Mouse (Mus musculus) adrenal gland, adult 8-10 months (tissue): Measurements from ENCODE around the gene Gdf7. TPM values are rescaled to one million over a fixed set of nuclear protein-coding genes. Genes with fewer than 3 reads are reported as not detected.

ENCODE experiments used
- DNase-seq: peaks from one replicate; pipeline ENCODE4 v3.0.0; 2022
- total RNA-seq, 4 experiments: library from RNA; stranded (reverse); gene quantifications; 2 replicates each; pipeline ENCODE4 v1.2.4; 2022

Gdf7 gene
- under 1 TPM in 1 of 4 experiments, not detected in 3; 0.23 TPM for total RNA-seq

GRCm38 (mm10) chr12:8301841-8302431, at the start of gene Gdf7:
Gene Gdf7 (minus strand): TSS chr12:8301954.
- DNase-seq, result no peak

- DNase-seq, result peak; percentile 89
Observed at GRCm38 (mm10) chr12:8351025-8351903, 49.5 kb upstream of the Gdf7 start.

GRCm38 (mm10) chr12:8348733-8349513, 47.2 kb upstream of the Gdf7 start:
- DNase-seq, result no peak

GRCm38 (mm10) chr12:8347746-8348462, 46.1 kb upstream of the Gdf7 start:
- no peak for DNase-seq

- no peak for DNase-seq
Observed at GRCm38 (mm10) chr12:8345539-8345938, 43.8 kb upstream of the Gdf7 start.

- no peak for DNase-seq
Observed at GRCm38 (mm10) chr12:8344897-8345296, 43.1 kb upstream of the Gdf7 start.

GRCm38 (mm10) chr12:8343381-8343780, 41.6 kb upstream of the Gdf7 start:
- DNase-seq, result no peak

- no peak for DNase-seq
Observed at GRCm38 (mm10) chr12:8341008-8341407, 39.3 kb upstream of the Gdf7 start.

- no peak for DNase-seq
Observed at GRCm38 (mm10) chr12:8339591-8340319, 38.0 kb upstream of the Gdf7 start.

- DNase-seq, result no peak
Observed at GRCm38 (mm10) chr12:8338918-8339317, 37.2 kb upstream of the Gdf7 start.

- DNase-seq, result no peak
Observed at GRCm38 (mm10) chr12:8338491-8338890, 36.7 kb upstream of the Gdf7 start.

- no peak for DNase-seq
Observed at GRCm38 (mm10) chr12:8337286-8338060, 35.7 kb upstream of the Gdf7 start.

GRCm38 (mm10) chr12:8336601-8337285, 35.0 kb upstream of the Gdf7 start:
- DNase-seq, result no peak

GRCm38 (mm10) chr12:8335503-8335902, 33.7 kb upstream of the Gdf7 start:
- no peak for DNase-seq

- DNase-seq, result peak; percentile 76
Observed at GRCm38 (mm10) chr12:8334261-8334660, 32.5 kb upstream of the Gdf7 start.

GRCm38 (mm10) chr12:8333617-8334016, 31.9 kb upstream of the Gdf7 start:
- no peak for DNase-seq

GRCm38 (mm10) chr12:8332174-8332542, 30.4 kb upstream of the Gdf7 start:
- no peak for DNase-seq

GRCm38 (mm10) chr12:8331489-8332173, 29.9 kb upstream of the Gdf7 start:
- peak; percentile 61 for DNase-seq

- no peak for DNase-seq
Observed at GRCm38 (mm10) chr12:8329236-8329635, 27.5 kb upstream of the Gdf7 start.

- no peak for DNase-seq
Observed at GRCm38 (mm10) chr12:8327675-8328053, 25.9 kb upstream of the Gdf7 start.
